ENCODE assay signal across 17 mouse cellular contexts in the genomic region with DNA sequence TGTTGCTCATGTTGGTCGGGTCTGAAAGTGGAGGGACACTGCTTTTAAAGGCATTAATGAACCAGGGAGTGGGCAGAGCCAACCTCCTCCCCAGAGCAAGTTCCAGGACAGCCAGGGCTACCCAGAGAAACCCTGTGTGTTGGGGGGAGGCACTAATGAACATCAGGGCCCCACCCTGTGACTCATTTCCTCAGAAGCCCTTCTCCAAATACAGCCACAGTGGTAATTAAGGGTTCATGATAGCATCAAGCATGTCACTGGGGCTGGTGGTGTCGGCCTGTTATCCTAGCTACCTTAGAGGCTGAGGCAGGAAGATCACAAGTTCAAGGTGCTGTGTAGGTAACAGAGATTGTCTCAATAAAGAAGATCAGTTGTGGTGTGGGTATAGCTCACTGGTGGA. TPM values are rescaled to one million over a fixed set of nuclear protein-coding genes. Genes with fewer than 3 reads are reported as not detected.
DNase-seq lines count a peak whose midpoint lies in the region; ATAC-seq lines count a peak whose summit lies in the region.
"Had no signal": no experiment of that assay in that cellular context is flagged by ENCODE, and none has a peak within 500 bp of the region (broad histone marks: within the 10 kb centered on the region; RNA-seq: fewer than 3 reads in every experiment).

No protein-coding gene starts in this region.

- ATAC-seq in liver, embryonic 11.5 days (replicated peaks; ENCODE audit: low FRiP score) = 0 out of 2 replicates have a peak, but pooled peaks have one; percentile 24
- ATAC-seq in kidney, embryonic 15.5 days (replicated peaks; ENCODE audit: low FRiP score) = no peak
- ATAC-seq: hindbrain, postnatal 0 days had no signal

- H3K9me3 ChIP-seq in heart, embryonic 10.5 days = no peaks in the 10 kb centered on the region
- H3K9me3 ChIP-seq in liver, embryonic 11.5 days (ENCODE audit: control insufficient read depth, low read length) = no peaks in the 10 kb centered on the region
- no peaks in the 10 kb centered on the region for H3K9me3 ChIP-seq in kidney, embryonic 15.5 days (replicated peaks)
- H3K9me3 ChIP-seq: limb, embryonic 13.5 days; megakaryocyte, embryonic 14.5 days had no signal

- no peaks in the 10 kb centered on the region for H3K36me3 ChIP-seq in heart, embryonic 10.5 days
- H3K36me3 ChIP-seq in liver, embryonic 11.5 days (ENCODE audit: control insufficient read depth, insufficient read depth, low read length) = no peaks in the 10 kb centered on the region
- peaks cover 6% of the 10 kb centered on the region; the same call in 1 of the 2 replicates for H3K36me3 ChIP-seq in kidney, embryonic 15.5 days

- H3K27me3 ChIP-seq in heart, embryonic 10.5 days (ENCODE audit: insufficient read depth, poor library complexity, severe bottlenecking) = no peaks in the 10 kb centered on the region
- H3K27me3 ChIP-seq in liver, embryonic 11.5 days (replicated peaks; ENCODE audit: control insufficient read depth, insufficient read depth, low read length) = no peaks in the 10 kb centered on the region
- no peaks in the 10 kb centered on the region for H3K27me3 ChIP-seq in kidney, embryonic 15.5 days
- H3K27me3 ChIP-seq: limb, embryonic 13.5 days had no signal

- no peak overlapping the region for H3K4me2 ChIP-seq in liver, embryonic 11.5 days
- H3K4me2 ChIP-seq in kidney, embryonic 15.5 days = no peak overlapping the region
- H3K4me2 ChIP-seq: limb, embryonic 13.5 days had no signal

- no peak overlapping the region for H3K4me3 ChIP-seq in heart, embryonic 10.5 days
- no peak overlapping the region for H3K4me3 ChIP-seq in liver, embryonic 11.5 days (ENCODE audit: low read depth, low read length)
- H3K4me3 ChIP-seq in kidney, embryonic 15.5 days (replicated peaks) = no peak overlapping the region
- H3K4me3 ChIP-seq: erythroblast, embryonic 14.5 days; limb, embryonic 13.5 days; megakaryocyte, embryonic 14.5 days had no signal

- WGBS in heart, embryonic 10.5 days = 73% methylated on average over 2 of the region's 2 CpGs
- WGBS in liver, embryonic 11.5 days = 53% methylated on average over 2 of the region's 2 CpGs
- WGBS in kidney, embryonic 15.5 days = 75% methylated on average over 2 of the region's 2 CpGs

- peak; percentile 33 to 45 for DNase-seq in heart, adult 9 months (ENCODE audit: low spot score in 2 of 2)
- DNase-seq in heart, embryonic 10.5 days (ENCODE audit: low spot score) = no peak
- DNase-seq in MEL-GATA-1-ER (ENCODE audit: extremely low read depth, low read depth) = peak; percentile 50
- DNase-seq in liver, embryonic 11.5 days (ENCODE audit: low spot score) = no peak
- DNase-seq in natural killer cell, adult 2 months (ENCODE audit: low spot score in 2 of 2) = peak; percentile 12 to 28
- no peak for DNase-seq in left cerebral cortex, adult 11 months (ENCODE audit: low spot score)
- DNase-seq in cerebellum, postnatal 25 days = no peak
- DNase-seq: gastrocnemius, postnatal 10 days; heart, postnatal 10 days; kidney, postnatal 14 days; layer of hippocampus, postnatal 36 days; thymus, adult 2 months had no signal

- peaks cover 7% of the 10 kb centered on the region for H3K4me1 ChIP-seq in heart, embryonic 10.5 days
- H3K4me1 ChIP-seq in liver, embryonic 11.5 days (replicated peaks; ENCODE audit: control insufficient read depth, insufficient read depth, low read length) = peaks cover 15% of the 10 kb centered on the region
- H3K4me1 ChIP-seq in kidney, embryonic 15.5 days = peaks cover 23% of the 10 kb centered on the region

- no peak overlapping the region for H3K27ac ChIP-seq in heart, embryonic 10.5 days
- no peak overlapping the region; the same call in 1 of the 2 replicates for H3K27ac ChIP-seq in liver, embryonic 11.5 days (ENCODE audit: low read depth, low read length)
- H3K27ac ChIP-seq in kidney, embryonic 15.5 days = no peak overlapping the region
- H3K27ac ChIP-seq: hindbrain, postnatal 0 days; limb, embryonic 13.5 days had no signal

- H3K9ac ChIP-seq in liver, embryonic 11.5 days (ENCODE audit: low read depth, low read length) = no peak overlapping the region
- H3K9ac ChIP-seq in kidney, embryonic 15.5 days = no peak overlapping the region
- H3K9ac ChIP-seq: limb, embryonic 13.5 days had no signal

RNA-seq across cellular contexts. Expression of a gene that starts 9.3 kb away (rescaled TPM):
- polyA plus RNA-seq in heart, embryonic 10.5 days (2016; fragmentation: Nextera tagmentation; extraction: Ambion mirVana) = 70.8 and 93.3 TPM in 2 replicates
- polyA plus RNA-seq in liver, embryonic 11.5 days (2014; fragmentation: Nextera tagmentation; extraction: Ambion mirVana) = 117 and 128 TPM in 2 replicates
- polyA plus RNA-seq in kidney, embryonic 15.5 days (2015; fragmentation: Nextera tagmentation; extraction: Ambion mirVana) = 89.0 and 93.6 TPM in 2 replicates

RNA-seq across cellular contexts. Expression of a gene that starts 29.8 kb away (rescaled TPM):
- 8.4 and 9.5 TPM in 2 replicates for polyA plus RNA-seq in heart, embryonic 10.5 days (2016; fragmentation: Nextera tagmentation; extraction: Ambion mirVana)
- 13.4 and 14.5 TPM in 2 replicates for polyA plus RNA-seq in liver, embryonic 11.5 days (2014; fragmentation: Nextera tagmentation; extraction: Ambion mirVana)
- 9.6 and 10.4 TPM in 2 replicates for polyA plus RNA-seq in kidney, embryonic 15.5 days (2015; fragmentation: Nextera tagmentation; extraction: Ambion mirVana)

RNA-seq across cellular contexts. Expression of a gene that starts 53.2 kb away (rescaled TPM):
- polyA plus RNA-seq in heart, embryonic 10.5 days (2016; fragmentation: Nextera tagmentation; extraction: Ambion mirVana) = 48.6 and 60.2 TPM in 2 replicates
- 57.9 and 64.9 TPM in 2 replicates for polyA plus RNA-seq in liver, embryonic 11.5 days (2014; fragmentation: Nextera tagmentation; extraction: Ambion mirVana)
- 63.4 and 64.8 TPM in 2 replicates for polyA plus RNA-seq in kidney, embryonic 15.5 days (2015; fragmentation: Nextera tagmentation; extraction: Ambion mirVana)

Comparison
In these comparisons a context has a peak if more than half of its experiments do, and no peak if none do; other contexts are left out.
1. DNase-seq: peak in heart, adult 9 months (2 of 2), MEL-GATA-1-ER (single experiment) and natural killer cell, adult 2 months (2 of 2); none in heart, embryonic 10.5 days (single experiment), liver, embryonic 11.5 days (single experiment), left cerebral cortex, adult 11 months (single experiment) and cerebellum, postnatal 25 days (0 of 2).